Mouse (Mus musculus): Measurements from ENCODE around the gene Pgf. TPM values are rescaled to one million over a fixed set of nuclear protein-coding genes. Genes with fewer than 3 reads are reported as not detected.

Pgf gene
- polyA plus RNA-seq, 1 experiment from 2014 or later: 0.56 TPM

- 41% methylated on average over 18 of the region's 18 CpGs for WGBS (ENCODE audit: insufficient replicate concordance)
Measured at GRCm38 (mm10) chr12:85140036-85140701, 37.4 kb downstream of the Pgf start.

GRCm38 (mm10) chr12:85136627-85137026 lies 41.0 kb downstream of the Pgf start:
- Histone ChIP-seq H3K4me1 (replicated peaks) (peaks cover 4% of the 10 kb centered on the region; the same call in 1 of the 2 replicates), H3K36me3 (replicated peaks) (peaks cover 36% of the 10 kb centered on the region), H3K4me3 (replicated peaks) (no peak overlapping the region), H3K27me3 (0 out of 2 replicates have a peak, but pooled peaks cover 6% of the 10 kb centered on the region), H3K4me2 (no peak overlapping the region), H3K9ac (no peak overlapping the region), H3K27ac (replicated peaks) (no peak overlapping the region), H3K9me3 (replicated peaks) (no peaks in the 10 kb centered on the region)
- ATAC-seq (ENCODE audit: insufficient read depth): no peak
- WGBS (ENCODE audit: insufficient replicate concordance): 73% methylated on average over 4 of the region's 4 CpGs

More at GRCm38 (mm10) chr12:85140036-85140701, 37.4 kb downstream of the Pgf start:
- H3K4me3 ChIP-seq (replicated peaks): no peak overlapping the region
- H3K36me3 ChIP-seq (replicated peaks): peaks cover 4% of the 10 kb centered on the region
- no peak overlapping the region for H3K9ac ChIP-seq
- H3K4me1 ChIP-seq (replicated peaks): no peaks in the 10 kb centered on the region; the same call in 1 of the 2 replicates
- H3K27ac ChIP-seq (replicated peaks): no peak overlapping the region
- ATAC-seq (ENCODE audit: insufficient read depth): no peak
- no peaks in the 10 kb centered on the region for H3K9me3 ChIP-seq (replicated peaks)
- H3K4me2 ChIP-seq: no peak overlapping the region
- H3K27me3 ChIP-seq: 0 out of 2 replicates have a peak, but pooled peaks cover 6% of the 10 kb centered on the region

- H3K27ac ChIP-seq (replicated peaks): no peak overlapping the region
- H3K36me3 ChIP-seq (replicated peaks): peaks cover 45% of the 10 kb centered on the region
Measured at GRCm38 (mm10) chr12:85135513-85136470, 41.8 kb downstream of the Pgf start.

GRCm38 (mm10) chr12:85134043-85134794 lies 43.4 kb downstream of the Pgf start:
- H3K36me3 ChIP-seq (replicated peaks): peaks cover 60% of the 10 kb centered on the region
- no peak overlapping the region for H3K4me3 ChIP-seq (replicated peaks)
- H3K9me3 ChIP-seq (replicated peaks): no peaks in the 10 kb centered on the region
- H3K9ac ChIP-seq: no peak overlapping the region
- H3K27ac ChIP-seq (replicated peaks): no peak overlapping the region
- peaks cover 4% of the 10 kb centered on the region; the same call in 1 of the 2 replicates for H3K4me1 ChIP-seq (replicated peaks)
- no peak overlapping the region for H3K4me2 ChIP-seq
- ATAC-seq (ENCODE audit: insufficient read depth): no peak
- no peaks in the 10 kb centered on the region for H3K27me3 ChIP-seq
- WGBS (ENCODE audit: insufficient replicate concordance): 26% methylated on average over 8 of the region's 8 CpGs

More at GRCm38 (mm10) chr12:85135513-85136470, 41.8 kb downstream of the Pgf start:
- Histone ChIP-seq H3K4me3 (replicated peaks) (no peak overlapping the region), H3K4me1 (replicated peaks) (peaks cover 4% of the 10 kb centered on the region; the same call in 1 of the 2 replicates), H3K9me3 (replicated peaks) (no peaks in the 10 kb centered on the region), H3K27me3 (0 out of 2 replicates have a peak, but pooled peaks cover 6% of the 10 kb centered on the region), H3K9ac (no peak overlapping the region), H3K4me2 (no peak overlapping the region)
- no peak for ATAC-seq (ENCODE audit: insufficient read depth)
- 80% methylated on average over 19 of the region's 19 CpGs for WGBS (ENCODE audit: insufficient replicate concordance)

GRCm38 (mm10) chr12:85131361-85131760 lies 46.2 kb downstream of the Pgf start:
- 87% methylated on average over 6 of the region's 6 CpGs for WGBS (ENCODE audit: insufficient replicate concordance)
- H3K4me3 ChIP-seq (replicated peaks): no peak overlapping the region
- H3K36me3 ChIP-seq (replicated peaks): peaks cover 87% of the 10 kb centered on the region
- no peak for ATAC-seq (ENCODE audit: insufficient read depth)
- H3K4me2 ChIP-seq: no peak overlapping the region
- H3K9me3 ChIP-seq (replicated peaks): no peaks in the 10 kb centered on the region
- H3K27ac ChIP-seq (replicated peaks): no peak overlapping the region
- H3K4me1 ChIP-seq (replicated peaks): peaks cover 4% of the 10 kb centered on the region; the same call in 1 of the 2 replicates
- no peaks in the 10 kb centered on the region for H3K27me3 ChIP-seq
- H3K9ac ChIP-seq: no peak overlapping the region

- Histone ChIP-seq H3K9me3 (replicated peaks) (no peaks in the 10 kb centered on the region), H3K36me3 (replicated peaks) (peaks cover 96% of the 10 kb centered on the region), H3K27me3 (no peaks in the 10 kb centered on the region), H3K4me2 (no peak overlapping the region), H3K4me1 (replicated peaks) (peaks cover 4% of the 10 kb centered on the region; the same call in 1 of the 2 replicates), H3K27ac (replicated peaks) (no peak overlapping the region), H3K9ac (no peak overlapping the region), H3K4me3 (replicated peaks) (no peak overlapping the region)
- WGBS (ENCODE audit: insufficient replicate concordance): 78% methylated on average over 9 of the region's 9 CpGs
- no peak for ATAC-seq (ENCODE audit: insufficient read depth)
Measured at GRCm38 (mm10) chr12:85129426-85129978, 48.1 kb downstream of the Pgf start.

DNA sequence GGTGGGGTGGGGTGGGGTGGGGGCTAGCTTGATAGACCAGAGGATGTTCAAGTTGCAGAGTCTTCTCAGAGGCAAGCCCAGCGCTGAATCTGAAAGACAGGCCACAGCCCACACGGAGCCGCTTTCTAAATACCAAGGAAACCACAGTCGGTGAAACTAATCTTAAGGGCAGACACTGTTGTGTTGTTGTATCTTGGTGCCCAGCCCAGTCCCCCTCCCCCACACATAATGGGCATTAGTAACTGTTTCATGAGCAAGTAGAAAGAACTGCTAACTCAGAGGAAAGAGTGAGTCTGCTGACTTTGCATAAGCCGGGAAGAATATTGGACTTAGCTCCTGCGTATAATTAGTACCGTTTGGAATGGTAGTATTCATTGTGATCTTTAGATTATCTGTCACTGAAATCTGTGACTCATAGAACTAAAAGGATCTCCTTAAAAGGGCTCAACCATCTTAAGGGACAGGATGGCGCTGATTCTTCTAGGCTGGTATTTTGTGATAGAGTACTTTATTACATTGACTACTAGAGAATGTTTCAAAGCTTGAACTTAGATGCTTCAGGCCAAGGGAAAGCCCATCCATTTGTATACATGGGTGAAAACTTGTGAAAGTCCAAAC lies 50.5 kb downstream of the Pgf start:
- Histone ChIP-seq H3K9ac (no peak overlapping the region), H3K27me3 (no peaks in the 10 kb centered on the region), H3K4me1 (replicated peaks) (peaks cover 4% of the 10 kb centered on the region; the same call in 1 of the 2 replicates), H3K4me3 (replicated peaks) (no peak overlapping the region), H3K9me3 (replicated peaks) (no peaks in the 10 kb centered on the region), H3K4me2 (no peak overlapping the region), H3K36me3 (replicated peaks) (peaks cover 96% of the 10 kb centered on the region), H3K27ac (replicated peaks) (no peak overlapping the region)
- whole genome bisulfite sequencing (ENCODE audit: insufficient replicate concordance): 60% methylated on average over 8 of the region's 8 CpGs
- no peak for ATAC-seq (ENCODE audit: insufficient read depth)

GRCm38 (mm10) chr12:85124751-85125150 lies 52.8 kb downstream of the Pgf start:
- Histone ChIP-seq H3K27me3 (no peaks in the 10 kb centered on the region), H3K27ac (replicated peaks) (no peak overlapping the region), H3K4me2 (no peak overlapping the region), H3K36me3 (replicated peaks) (peaks cover 98% of the 10 kb centered on the region), H3K4me1 (replicated peaks) (peaks cover 4% of the 10 kb centered on the region; the same call in 1 of the 2 replicates), H3K9me3 (replicated peaks) (no peaks in the 10 kb centered on the region), H3K9ac (no peak overlapping the region), H3K4me3 (replicated peaks) (no peak overlapping the region)
- 83% methylated on average over 5 of the region's 5 CpGs for WGBS (ENCODE audit: insufficient replicate concordance)
- no peak for ATAC-seq (ENCODE audit: insufficient read depth)

GRCm38 (mm10) chr12:85123645-85124044 lies 53.9 kb downstream of the Pgf start:
- H3K9ac ChIP-seq: no peak overlapping the region
- H3K4me2 ChIP-seq: no peak overlapping the region
- H3K9me3 ChIP-seq (replicated peaks): no peaks in the 10 kb centered on the region
- no peaks in the 10 kb centered on the region for H3K27me3 ChIP-seq
- no peak overlapping the region for H3K4me3 ChIP-seq (replicated peaks)
- no peak for ATAC-seq (ENCODE audit: insufficient read depth)
- peaks cover 4% of the 10 kb centered on the region; the same call in 1 of the 2 replicates for H3K4me1 ChIP-seq (replicated peaks)
- H3K36me3 ChIP-seq (replicated peaks): peaks cover 99% of the 10 kb centered on the region
- 78% methylated on average over 11 of the region's 11 CpGs for WGBS (ENCODE audit: insufficient replicate concordance)
- H3K27ac ChIP-seq (replicated peaks): no peak overlapping the region

GRCm38 (mm10) chr12:85123108-85123530 lies 54.5 kb downstream of the Pgf start:
- WGBS (ENCODE audit: insufficient replicate concordance): 79% methylated on average over 9 of the region's 9 CpGs
- Histone ChIP-seq H3K4me2 (no peak overlapping the region), H3K27ac (replicated peaks) (no peak overlapping the region), H3K9me3 (replicated peaks) (no peaks in the 10 kb centered on the region), H3K9ac (no peak overlapping the region), H3K36me3 (replicated peaks) (peaks cover 99% of the 10 kb centered on the region), H3K4me1 (replicated peaks) (peaks cover 4% of the 10 kb centered on the region; the same call in 1 of the 2 replicates), H3K4me3 (replicated peaks) (no peak overlapping the region), H3K27me3 (no peaks in the 10 kb centered on the region)
- no peak for ATAC-seq (ENCODE audit: insufficient read depth)

Data from liver, embryonic 15.5 days (tissue).